Mouse (Mus musculus) olfactory bulb, adult 2 months (tissue): ENCODE measurements at regions not wholly inside any gene's neighbourhood (a gene's known extent, or its start where the extent isn't known, plus 50 kb on each side); places are given as distances from the start of the nearest gene placed in this dataset.

ENCODE experiments used
- H3K27ac ChIP-seq: fragments of 200-500 bp; 2 replicates; pipeline ENCODE4 v1.5.1; 2012; ENCODE audit warnings: low read depth, low read length; ENCODE audit not compliant: insufficient read depth
- H3K4me1 ChIP-seq: fragments of 200-500 bp; 2 replicates; pipeline ENCODE4 v1.6.1; 2012; ENCODE audit warnings: low read length; ENCODE audit not compliant: control insufficient read depth, insufficient read depth
- H3K4me3 ChIP-seq: fragments of 200-500 bp; 2 replicates; pipeline ENCODE4 v1.5.1; 2012; ENCODE audit warnings: mild to moderate bottlenecking, low read depth, low read length, moderate library complexity; ENCODE audit not compliant: insufficient read depth
- CTCF ChIP-seq: fragments of 200-500 bp; IDR thresholded peaks from 2 replicates; pipeline ENCODE4 v1.5.1; 2012; ENCODE audit warnings: low read depth, mild to moderate bottlenecking, low read length, moderate library complexity; ENCODE audit not compliant: insufficient read depth
- POLR2A ChIP-seq: fragments of 200-500 bp; IDR thresholded peaks from 2 replicates; pipeline ENCODE4 v1.6.1; 2012; ENCODE audit warnings: mild to moderate bottlenecking, low read depth, low read length, moderate library complexity; ENCODE audit not compliant: insufficient read depth
- WGBS: fragments of 180-500 bp; shearing (Covaris S2); methylation state at CpG from one replicate; pipeline ENCODE4 v1.1.7; 2018; 5-methylcytosine and 5-hydroxymethylcytosine counted together

DNA sequence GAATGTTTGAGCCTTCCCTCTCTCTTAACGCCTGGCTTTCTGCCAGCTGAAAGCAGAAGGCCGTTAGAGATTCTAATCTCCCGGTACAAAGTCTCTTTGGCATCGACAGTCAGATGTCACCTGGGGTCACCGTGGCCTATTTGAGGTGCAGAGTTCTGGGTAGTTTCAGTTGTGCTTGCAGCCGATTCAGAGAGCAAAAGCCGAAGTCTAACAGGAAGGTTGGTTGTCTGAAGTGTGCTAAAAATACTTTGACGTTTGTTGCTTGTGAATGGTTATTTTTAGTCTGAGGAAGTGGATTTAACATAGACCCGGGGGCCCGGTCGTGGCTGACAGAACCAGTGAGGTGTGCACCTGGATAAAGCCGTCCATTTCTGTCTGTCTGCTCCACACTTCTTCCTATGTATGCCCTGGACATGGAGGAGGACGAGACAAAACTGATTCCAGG, 281.2 kb downstream of the Cd83 start:
- TF ChIP-seq CTCF (no peak), POLR2A (no peak)
- H3K4me3 ChIP-seq, result no peak overlapping the region
- no peak overlapping the region for H3K27ac ChIP-seq
- H3K4me1 ChIP-seq, result peaks cover 15% of the 10 kb centered on the region
- 30% methylated on average over 13 of the region's 13 CpGs for WGBS

GRCm38 (mm10) chr13:44067244-44067643, 282.7 kb downstream of the Cd83 start:
- WGBS, result 88% methylated on average over 2 of the region's 2 CpGs
- H3K4me3 ChIP-seq, result no peak overlapping the region
- peaks cover 10% of the 10 kb centered on the region for H3K4me1 ChIP-seq
- TF ChIP-seq POLR2A, result no peak
- no peak for TF ChIP-seq CTCF
- H3K27ac ChIP-seq, result no peak overlapping the region

DNA sequence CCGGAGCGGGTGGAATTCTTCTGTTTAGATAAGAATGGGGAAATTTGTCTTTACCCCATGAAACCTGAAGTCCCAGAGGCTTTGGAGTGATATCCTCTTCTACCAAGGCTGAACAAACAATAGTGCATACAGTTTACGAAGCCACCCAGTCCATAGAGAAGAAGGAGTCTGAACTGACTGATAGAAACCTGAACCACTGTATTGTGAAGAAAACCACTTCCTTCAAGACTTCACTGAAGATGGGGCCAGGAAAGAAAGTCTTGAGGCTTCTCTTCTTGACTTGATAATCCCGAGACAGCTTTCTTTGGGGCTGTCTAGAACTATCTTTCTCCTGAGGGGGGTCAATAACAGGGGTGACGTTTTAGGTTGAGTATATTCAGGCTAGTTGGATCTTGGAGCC, 284.4 kb downstream of the Cd83 start:
- Histone ChIP-seq H3K4me1 (peaks cover 15% of the 10 kb centered on the region), H3K27ac (no peak overlapping the region), H3K4me3 (no peak overlapping the region)
- TF ChIP-seq POLR2A (no peak), CTCF (no peak)
- 92% methylated on average over 5 of the region's 5 CpGs for WGBS

DNA sequence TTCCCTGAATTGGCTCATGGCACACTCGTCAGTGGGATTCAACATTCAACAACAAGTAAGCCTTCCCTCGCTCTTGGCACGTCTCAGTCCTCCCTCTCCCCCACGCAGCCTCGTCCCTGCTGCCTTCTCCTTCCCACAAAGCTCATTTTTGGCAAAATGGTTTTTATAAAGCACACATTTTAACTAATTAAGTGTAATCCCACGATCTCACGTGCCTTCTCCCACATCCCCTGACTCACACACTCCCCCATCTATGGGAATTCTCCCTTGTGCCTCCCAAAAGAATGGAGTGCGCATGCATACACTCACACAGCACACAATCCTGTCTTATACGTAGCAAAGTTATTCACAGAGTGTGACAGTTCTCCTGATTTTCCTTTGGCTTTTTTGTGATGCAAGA, 288.5 kb downstream of the Cd83 start:
- TF ChIP-seq CTCF (no peak), POLR2A (no peak)
- H3K27ac ChIP-seq, result peak overlapping the region; percentile 78
- no peak overlapping the region for H3K4me3 ChIP-seq
- WGBS, result 37% methylated on average over 9 of the region's 9 CpGs
- peaks cover 10% of the 10 kb centered on the region for H3K4me1 ChIP-seq

GRCm38 (mm10) chr13:44074172-44074571, 289.6 kb downstream of the Cd83 start:
- H3K27ac ChIP-seq, result peak overlapping the region; percentile 78
- 19% methylated on average over 9 of the region's 9 CpGs for WGBS

DNA sequence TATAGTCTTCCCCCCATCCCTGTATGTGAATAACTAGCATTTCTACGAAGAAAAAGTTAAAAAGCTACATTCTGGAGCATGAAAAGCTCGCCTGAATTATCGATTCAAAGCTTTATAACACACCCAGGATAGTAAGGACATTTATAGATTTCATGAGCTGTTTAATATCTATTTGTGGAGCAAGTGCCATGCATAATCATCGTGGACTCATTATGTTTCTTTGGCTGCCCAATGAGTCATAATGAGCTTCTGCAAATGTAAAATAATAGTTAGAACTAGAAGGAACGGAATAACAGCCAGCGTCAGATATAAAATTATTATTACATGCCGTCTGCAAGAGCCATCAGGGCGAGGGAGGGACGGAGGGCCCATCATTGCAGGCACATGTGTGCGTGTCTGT, 292.4 kb downstream of the Cd83 start:
- no peak for TF ChIP-seq POLR2A
- no peak for TF ChIP-seq CTCF
- WGBS, result 57% methylated on average over 10 of the region's 10 CpGs
- H3K27ac ChIP-seq, result no peak overlapping the region
- H3K4me3 ChIP-seq, result no peak overlapping the region
- peaks cover 10% of the 10 kb centered on the region for H3K4me1 ChIP-seq

More at GRCm38 (mm10) chr13:44074172-44074571, 289.6 kb downstream of the Cd83 start:
- no peak for TF ChIP-seq CTCF
- TF ChIP-seq POLR2A, result no peak
- Histone ChIP-seq H3K4me1 (peaks cover 10% of the 10 kb centered on the region), H3K4me3 (no peak overlapping the region)

DNA sequence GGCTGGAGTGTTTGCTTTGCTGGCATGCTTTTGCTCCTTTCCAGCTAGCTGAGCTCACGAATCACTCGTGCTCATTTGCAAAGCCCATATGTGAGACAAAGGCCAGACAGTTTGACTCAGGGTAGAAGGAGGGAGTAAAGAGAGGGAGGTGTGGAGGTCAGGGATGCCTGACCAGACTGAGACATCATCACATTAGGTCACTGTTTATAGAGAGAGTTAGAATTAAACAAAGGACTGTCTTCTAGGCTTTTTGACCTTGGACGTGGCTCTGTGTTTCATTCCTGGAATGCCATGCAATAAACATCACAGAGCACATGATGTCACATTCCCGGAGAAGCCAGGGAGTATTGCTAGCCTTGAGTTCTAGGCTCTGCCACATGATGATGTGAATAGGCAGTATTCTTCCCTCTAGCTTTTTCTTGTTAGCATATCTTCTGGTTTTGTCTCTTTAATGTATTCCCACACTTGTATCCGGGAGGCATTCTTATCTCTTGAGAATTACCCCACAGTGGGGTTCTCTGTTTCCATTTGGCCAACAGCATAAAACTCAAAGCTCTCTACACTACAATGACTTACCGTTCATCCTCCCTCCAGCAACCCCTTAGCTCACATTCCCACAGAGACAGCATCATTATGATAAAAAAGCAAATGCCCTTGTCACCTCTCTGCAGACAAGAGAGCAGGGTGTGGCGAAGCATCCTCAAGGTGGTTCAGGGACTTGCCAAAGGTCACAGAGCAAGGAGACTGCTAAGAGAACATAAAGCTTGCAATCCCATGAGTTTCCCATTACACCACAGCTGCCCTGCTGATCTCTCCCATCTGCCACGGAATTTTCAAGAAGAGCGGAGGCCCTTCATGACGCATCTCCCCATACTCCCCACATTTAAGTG, 301.3 kb downstream of the Cd83 start:
- no peak overlapping the region for H3K27ac ChIP-seq
- 75% methylated on average over 10 of the region's 10 CpGs for WGBS

GRCm38 (mm10) chr13:44086801-44087200, 302.2 kb downstream of the Cd83 start:
- H3K4me3 ChIP-seq, result no peak overlapping the region
- no peak for TF ChIP-seq POLR2A
- no peak for TF ChIP-seq CTCF
- peaks cover 6% of the 10 kb centered on the region; the same call in 1 of the 2 replicates for H3K4me1 ChIP-seq
- 40% methylated on average over 4 of the region's 4 CpGs for WGBS
- H3K27ac ChIP-seq, result no peak overlapping the region

More for the DNA sequence above, 301.3 kb downstream of the Cd83 start:
- no peak for TF ChIP-seq CTCF
- TF ChIP-seq POLR2A, result no peak
- H3K4me1 ChIP-seq, result peaks cover 6% of the 10 kb centered on the region; the same call in 1 of the 2 replicates
- no peak overlapping the region for H3K4me3 ChIP-seq

- no peak overlapping the region for H3K4me3 ChIP-seq
- 96% methylated on average over 2 of the region's 2 CpGs for WGBS
These were observed 312.6 kb downstream of the Cd83 start for GRCm38 (mm10) chr13:44097141-44097540.

More at GRCm38 (mm10) chr13:44097141-44097540, 312.6 kb downstream of the Cd83 start:
- H3K27ac ChIP-seq, result no peak overlapping the region
- H3K4me1 ChIP-seq, result peaks cover 7% of the 10 kb centered on the region
- TF ChIP-seq POLR2A, result no peak
- TF ChIP-seq CTCF, result no peak
